Mouse (Mus musculus) G1E (cell line): ENCODE data around the gene Plppr3.

ENCODE experiments used
- CTCF ChIP-seq: IDR thresholded peaks from 2 replicates; pipeline ENCODE4 v1.5.1; 2012; ENCODE audit warnings: low read depth, low read length, inconsistent platforms, mixed read lengths
- GATA1 ChIP-seq: IDR thresholded peaks from 2 replicates; pipeline ENCODE4 v1.6.1; 2012; ENCODE audit warnings: borderline replicate concordance, low read length, inconsistent platforms, mixed read lengths
- GATA2 ChIP-seq: IDR thresholded peaks from 2 replicates; pipeline ENCODE4 v1.6.1; 2012; ENCODE audit warnings: low read depth, low read length, inconsistent platforms, borderline replicate concordance
- TAL1 ChIP-seq: conservative IDR thresholded peaks from 2 replicates; pipeline ENCODE4 v1.6.1; 2012; ENCODE audit warnings: low read depth, low read length, inconsistent platforms, mixed read lengths

- TF ChIP-seq CTCF (no peak), GATA2 (no peak), GATA1 (no peak), TAL1 (no peak)
Measured at GRCm38 (mm10) chr10:79908167-79909091, 34.0 kb upstream of the Plppr3 start, which contains the start of gene Med16.
